Comparison of ENCODE assay signal across 15 mouse cellular contexts in the genomic region with DNA sequence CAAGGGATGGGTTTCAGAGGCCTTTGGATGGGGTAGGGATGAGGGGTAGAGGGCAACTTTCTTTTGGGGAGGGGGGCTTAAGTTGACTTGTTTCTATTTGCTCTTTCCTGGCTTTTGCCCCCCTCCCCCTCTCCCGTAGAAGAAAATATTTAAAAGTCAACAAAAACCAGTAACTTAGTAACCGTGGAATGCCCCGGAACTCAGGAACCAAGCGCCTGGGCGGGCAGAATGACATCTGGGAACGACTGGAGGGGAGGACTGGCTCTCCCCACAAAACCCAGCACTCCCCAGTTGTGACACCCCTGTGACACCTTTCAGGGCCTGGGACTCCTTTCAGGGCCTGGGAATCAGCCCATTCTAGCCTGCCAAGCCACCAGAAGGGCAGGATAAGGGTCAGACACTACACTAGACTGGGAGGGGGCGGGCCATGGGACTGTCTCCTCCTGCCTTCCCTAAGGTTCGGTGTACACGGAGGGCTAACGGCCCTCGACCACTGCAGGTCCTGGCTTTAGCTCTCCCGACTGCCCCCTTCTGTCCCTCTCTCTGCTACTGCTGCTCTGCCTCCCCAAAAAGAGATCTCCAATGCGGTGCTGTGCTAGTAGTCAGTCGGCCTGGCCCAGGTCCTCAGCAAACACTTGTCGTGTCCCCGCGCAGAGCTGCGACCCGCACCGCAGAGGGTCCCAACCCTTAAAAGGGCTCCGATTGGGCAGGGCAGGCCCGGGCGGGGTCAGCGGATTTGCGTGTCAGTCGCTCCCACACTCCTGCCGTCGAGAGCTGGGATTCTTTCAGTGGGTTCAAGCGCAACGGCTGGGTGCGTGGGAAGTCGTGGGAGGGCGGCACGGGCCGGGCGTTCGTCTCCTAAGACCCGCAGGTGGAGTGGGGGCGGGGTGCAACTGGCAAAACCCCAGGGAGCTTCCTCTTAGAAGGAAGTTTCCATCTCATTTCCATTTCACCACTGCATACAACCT. TPM values are rescaled to one million over a fixed set of nuclear protein-coding genes. Genes with fewer than 3 reads are reported as not detected.
DNase-seq lines count a peak whose midpoint lies in the region; ATAC-seq and TF ChIP-seq lines count a peak whose summit lies in the region.
"Had no signal": no experiment of that assay in that cellular context is flagged by ENCODE, and none has a peak within 500 bp of the region (broad histone marks: within the 10 kb centered on the region; RNA-seq: fewer than 3 reads in every experiment).

A gene (minus strand): TSS at position 51 of the 968 bp plus-strand sequence.

- no peak within 1 kb of the TSS for H3K27ac ChIP-seq in cortical plate, adult 2 months (ENCODE audit: insufficient read depth, low read length)
- H3K27ac ChIP-seq in hindbrain, embryonic 11.5 days (ENCODE audit: low read depth, low read length), result no peak within 1 kb of the TSS
- no peak within 1 kb of the TSS for H3K27ac ChIP-seq in midbrain, postnatal 0 days (ENCODE audit: low read depth, low read length)
- H3K27ac ChIP-seq: heart, adult 2 months; intestine, embryonic 15.5 days; macrophage had no signal

- no peaks in the 10 kb centered on the region for H3K36me3 ChIP-seq in hindbrain, embryonic 11.5 days (ENCODE audit: control insufficient read depth, insufficient read depth, low read length)
- H3K36me3 ChIP-seq in midbrain, postnatal 0 days (ENCODE audit: insufficient read depth, low read length), result no peaks in the 10 kb centered on the region
- H3K36me3 ChIP-seq: intestine, embryonic 15.5 days had no signal

- TF ChIP-seq CTCF in cortical plate, adult 2 months (IDR thresholded peaks at IDR 0.05; ENCODE audit: extremely low read depth, insufficient read depth, low read length), result 0 out of 2 replicates have a peak, but pooled peaks have one; percentile 28
- peak; percentile 63 for TF ChIP-seq CTCF in midbrain, postnatal 0 days (IDR thresholded peaks at IDR 0.05)

- H3K9ac ChIP-seq in hindbrain, embryonic 11.5 days (ENCODE audit: low read depth, low read length), result no peak within 1 kb of the TSS
- no peak within 1 kb of the TSS for H3K9ac ChIP-seq in midbrain, postnatal 0 days (replicated peaks; ENCODE audit: low read length, poor library complexity, severe bottlenecking)
- H3K9ac ChIP-seq: intestine, embryonic 15.5 days had no signal

- H3K4me1 ChIP-seq in cortical plate, adult 2 months (ENCODE audit: control insufficient read depth, insufficient read depth, low read length), result no peaks in the 10 kb centered on the region; the same call in 1 of the 2 replicates
- H3K4me1 ChIP-seq in hindbrain, embryonic 11.5 days (replicated peaks; ENCODE audit: control insufficient read depth, insufficient read depth, low read length), result no peaks in the 10 kb centered on the region; the same call in 1 of the 2 replicates
- no peaks in the 10 kb centered on the region; the same call in none of the 2 replicates for H3K4me1 ChIP-seq in midbrain, postnatal 0 days (ENCODE audit: insufficient read depth, low read length)
- H3K4me1 ChIP-seq: intestine, embryonic 15.5 days had no signal

- no peaks in the 10 kb centered on the region for H3K9me3 ChIP-seq in hindbrain, embryonic 11.5 days (ENCODE audit: control insufficient read depth, low read length)
- no peaks in the 10 kb centered on the region for H3K9me3 ChIP-seq in midbrain, postnatal 0 days (ENCODE audit: low read length)
- H3K9me3 ChIP-seq: intestine, embryonic 15.5 days had no signal

- DNase-seq in cerebellum, postnatal 10 days, result peak; percentile 67 to 68
- no peak for DNase-seq in cerebellum, adult 11-12 months
- peak; percentile 54 for DNase-seq in hindbrain, embryonic 11.5 days (ENCODE audit: low spot score)
- peak; percentile 60 for DNase-seq in midbrain, postnatal 0 days (ENCODE audit: low spot score)
- DNase-seq in ovary, postnatal 36 days (ENCODE audit: low spot score), result no peak
- DNase-seq in urinary bladder, postnatal 14 days (ENCODE audit: low spot score), result no peak
- DNase-seq in yolk sac, embryonic 10.5 days (ENCODE audit: low spot score), result no peak
- DNase-seq: heart, adult 2 months; thymus, postnatal 36 days had no signal

- WGBS in hindbrain, embryonic 11.5 days, result 4% methylated on average over 39 of the region's 39 CpGs
- WGBS in midbrain, postnatal 0 days, result 7% methylated on average over 38 of the region's 39 CpGs

- peak within 1 kb of the TSS; percentile 20; the same call in 1 of the 2 replicates for H3K4me2 ChIP-seq in hindbrain, embryonic 11.5 days (replicated peaks; ENCODE audit: low read depth, low read length)
- H3K4me2 ChIP-seq in midbrain, postnatal 0 days (ENCODE audit: low read depth, low read length, poor library complexity, severe bottlenecking), result peak within 1 kb of the TSS; percentile 25
- H3K4me2 ChIP-seq: intestine, embryonic 15.5 days had no signal

- TF ChIP-seq POLR2A in cortical plate, adult 2 months (IDR thresholded peaks at IDR 0.05; ENCODE audit: extremely low read depth, insufficient read depth, low read length), result no peak

- H3K4me3 ChIP-seq in cortical plate, adult 2 months (ENCODE audit: insufficient read depth, low read length), result no peak within 1 kb of the TSS
- no peak within 1 kb of the TSS for H3K4me3 ChIP-seq in hindbrain, embryonic 11.5 days (ENCODE audit: low read depth, low read length)
- no peak within 1 kb of the TSS for H3K4me3 ChIP-seq in midbrain, postnatal 0 days (ENCODE audit: low read depth, low read length)
- H3K4me3 ChIP-seq: heart, adult 2 months; intestine, embryonic 15.5 days had no signal

- no peak for ATAC-seq in hindbrain, embryonic 11.5 days (ENCODE audit: low FRiP score)
- 0 out of 2 replicates have a peak, but pooled peaks have one; percentile 44 for ATAC-seq in midbrain, postnatal 0 days (ENCODE audit: low FRiP score)
- ATAC-seq: intestine, embryonic 15.5 days; Patski had no signal

- peaks cover 5% of the 10 kb centered on the region for H3K27me3 ChIP-seq in hindbrain, embryonic 11.5 days (ENCODE audit: control insufficient read depth, insufficient read depth, low read length)
- 0 out of 2 replicates have a peak, but pooled peaks cover 11% of the 10 kb centered on the region for H3K27me3 ChIP-seq in midbrain, postnatal 0 days (ENCODE audit: insufficient read depth, low read length)
- H3K27me3 ChIP-seq: Patski had no signal

RNA-seq across cellular contexts. Expression of the gene that starts here (rescaled TPM):
- polyA plus RNA-seq in cortical plate, adult 2 months (2012; rRNA removed), result 1.7 and 1.9 TPM in 2 replicates
- 0.94 and 1.5 TPM in 2 replicates for polyA plus RNA-seq in hindbrain, embryonic 11.5 days (2014; fragmentation: Nextera tagmentation; extraction: Ambion mirVana)
- 2.7 and 3.2 TPM in 2 replicates for total RNA-seq in midbrain, postnatal 0 days (2014; rRNA removed)
- polyA plus RNA-seq in midbrain, postnatal 0 days (2015; fragmentation: Nextera tagmentation; extraction: Ambion mirVana), result 2.1 and 2.3 TPM in 2 replicates
- total RNA-seq: heart, adult 2 months; liver, adult 2 months had no signal
- polyA plus RNA-seq: heart, adult 2 months; intestine, embryonic 15.5 days; liver, adult 2 months; macrophage; Patski; spleen, adult 2 months had no signal

Comparison
In these comparisons a context has a peak if more than half of its experiments do, and no peak if none do; other contexts are left out.
1. DNase-seq: peak in cerebellum, postnatal 10 days (2 of 2), hindbrain, embryonic 11.5 days (single experiment) and midbrain, postnatal 0 days (single experiment); none in cerebellum, adult 11-12 months (single experiment), ovary, postnatal 36 days (single experiment), urinary bladder, postnatal 14 days (single experiment) and yolk sac, embryonic 10.5 days (single experiment).